Comparison of ENCODE assay signal across 1 mouse cellular context in the genomic region with DNA sequence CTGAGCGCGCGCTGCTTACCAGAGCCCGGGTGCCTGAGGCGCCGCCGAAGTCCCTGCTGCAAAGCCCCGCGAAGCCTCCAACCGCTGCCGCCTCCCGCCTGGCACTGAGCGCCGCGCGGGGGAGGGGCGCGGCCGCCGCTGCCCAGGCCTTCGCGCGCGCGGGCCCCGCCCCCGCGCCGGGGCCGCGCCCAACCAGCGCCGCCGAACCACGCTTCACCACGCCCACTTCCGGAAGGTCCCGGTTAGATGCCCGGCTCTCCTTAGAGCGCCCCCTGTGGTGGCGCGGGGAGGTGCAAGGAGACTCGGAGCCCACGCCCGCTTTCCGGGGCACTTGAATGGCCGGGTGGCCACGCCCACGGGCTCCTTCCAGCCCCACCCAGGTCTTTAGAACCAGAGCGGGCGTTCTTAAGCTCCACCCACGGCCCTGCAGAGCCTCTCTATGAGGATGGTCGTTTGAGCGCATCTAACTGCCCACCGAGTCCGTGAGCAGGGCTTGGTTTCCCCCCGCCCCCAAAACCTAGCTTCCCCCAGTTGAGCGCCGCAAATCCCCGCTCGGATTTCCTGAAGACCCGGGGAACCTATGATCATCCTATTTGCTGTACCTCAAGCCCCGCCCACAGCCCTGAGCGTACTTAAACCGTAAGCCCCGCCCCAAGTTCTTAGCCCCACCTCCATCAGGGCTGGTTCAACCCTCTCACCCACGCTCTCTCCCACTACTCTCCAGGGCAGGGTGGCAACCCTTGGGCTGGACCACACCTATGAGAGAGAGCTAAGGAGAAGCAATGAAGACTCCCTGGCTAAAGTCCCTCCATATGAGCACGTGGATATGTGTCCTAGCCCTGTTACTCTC.
A peak's percentile ranks its signal among the peaks of the same experiment; 100 is the strongest.
TF ChIP-seq lines count a peak whose summit lies in the region.

A gene (minus strand): TSS at position 167 of the 850 bp plus-strand sequence.

TF ChIP-seq in CH12.LX, 34 proteins besides CTCF, POLR2A, EP300 and RAD21 (continued from another document):
- TF ChIP-seq SIN3A (IDR thresholded peaks at IDR 0.05; ENCODE audit: low read length), result no peak
- TF ChIP-seq MYC (IDR thresholded peaks at IDR 0.05; ENCODE audit: low read depth, low read length), result no peak
- no peak for TF ChIP-seq JUN (IDR thresholded peaks at IDR 0.05; ENCODE audit: insufficient read depth, low read depth, low read length)
- TF ChIP-seq HCFC1 (IDR thresholded peaks at IDR 0.05; ENCODE audit: low read depth, low read length), result peak; percentile 40
- no peak for TF ChIP-seq RCOR1 (conservative IDR thresholded peaks at IDR 0.05; ENCODE audit: low read depth, low read length)
- peak; percentile 63 for TF ChIP-seq NELFE (IDR thresholded peaks at IDR 0.05; ENCODE audit: low read depth, low read length)
- 0 out of 2 replicates have a peak, but pooled peaks have one; percentile 33 for TF ChIP-seq TCF12 (IDR thresholded peaks at IDR 0.05; ENCODE audit: low read depth, low read length)
- TF ChIP-seq GABPA (IDR thresholded peaks at IDR 0.05; ENCODE audit: insufficient replicate concordance, low read depth, low read length), result no peak
- no peak for TF ChIP-seq ZNF384 (IDR thresholded peaks at IDR 0.05; ENCODE audit: low read depth, low read length)
- TF ChIP-seq JUND (conservative IDR thresholded peaks at IDR 0.05; ENCODE audit: low read depth, low read length), result no peak
- peak; percentile 76 for TF ChIP-seq TBP (conservative IDR thresholded peaks at IDR 0.05; ENCODE audit: low read depth, low read length)
- TF ChIP-seq ZKSCAN1 (IDR thresholded peaks at IDR 0.05; ENCODE audit: borderline replicate concordance, low read depth, low read length), result no peak
- TF ChIP-seq E2F4 (IDR thresholded peaks at IDR 0.05; ENCODE audit: insufficient replicate concordance, low read depth, low read length), result no peak
- TF ChIP-seq USF2 (conservative IDR thresholded peaks at IDR 0.05; ENCODE audit: low read depth, low read length), result no peak
- no peak for TF ChIP-seq BHLHE40 (IDR thresholded peaks at IDR 0.05; ENCODE audit: low read depth, low read length)
- no peak for TF ChIP-seq CHD1 (IDR thresholded peaks at IDR 0.05; ENCODE audit: low read depth, low read length)
- TF ChIP-seq UBTF (IDR thresholded peaks at IDR 0.05; ENCODE audit: low read depth, low read length), result no peak
- no peak for TF ChIP-seq ETS1 (conservative IDR thresholded peaks at IDR 0.05; ENCODE audit: low read depth, low read length)
- TF ChIP-seq CHD2 (IDR thresholded peaks at IDR 0.05; ENCODE audit: low read length), result no peak
- TF ChIP-seq ZMIZ1 (IDR thresholded peaks at IDR 0.05; ENCODE audit: low read depth, low read length), result 0 out of 2 replicates have a peak, but pooled peaks have one; percentile 40
- TF ChIP-seq NRF1 (IDR thresholded peaks at IDR 0.05; ENCODE audit: low read depth, low read length), result no peak
